In the genomic region with DNA sequence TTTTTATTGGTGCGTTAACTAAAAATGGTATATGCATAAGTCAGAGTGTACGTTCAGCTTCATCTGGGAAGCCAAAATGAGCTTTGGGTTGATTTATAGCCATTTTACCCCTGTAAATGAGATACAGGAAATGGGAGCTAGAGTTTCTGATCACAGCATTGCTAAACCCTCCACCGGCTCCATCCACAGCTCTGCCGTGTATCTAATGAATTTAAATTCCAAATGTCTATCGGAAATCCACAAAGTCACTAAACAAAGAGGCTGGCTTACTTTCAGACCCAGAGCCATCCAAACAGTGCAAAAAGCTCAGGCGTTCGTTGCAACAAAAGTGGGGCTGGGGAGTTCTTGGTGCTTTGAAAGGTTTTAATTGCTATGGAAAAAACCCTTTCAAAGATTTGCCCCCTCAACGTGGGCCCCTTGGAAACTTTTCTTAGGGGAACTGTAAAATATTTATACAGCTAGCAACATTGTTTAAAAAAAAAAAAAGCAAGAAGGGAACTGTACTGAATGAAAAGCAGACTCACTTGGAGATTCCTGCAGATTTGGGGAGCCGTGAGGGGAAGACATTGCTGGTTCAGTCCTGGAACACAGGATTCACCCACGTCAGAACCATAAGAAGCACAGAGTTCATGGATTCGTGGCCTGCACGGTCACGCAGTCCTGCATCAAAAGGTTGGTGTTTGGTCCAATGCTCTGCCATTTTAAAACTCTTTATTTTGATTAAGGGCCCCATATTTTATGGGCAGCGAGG, we compare ENCODE assay signal across 10 mouse cellular contexts.
A peak's percentile ranks its signal among the peaks of the same experiment; 100 is the strongest.
DNase-seq lines count a peak whose midpoint lies in the region; ATAC-seq and TF ChIP-seq lines count a peak whose summit lies in the region.
"Had no signal": no experiment of that assay in that cellular context is flagged by ENCODE, and none has a peak within 500 bp of the region (broad histone marks: within the 10 kb centered on the region; RNA-seq: fewer than 3 reads in every experiment).

No protein-coding gene starts in this region.

- H3K27ac ChIP-seq in forebrain, embryonic 10.5 days = 0 out of 2 replicates have a peak overlapping the region, but pooled peaks have one; percentile 20
- H3K27ac ChIP-seq in forebrain, embryonic 11.5 days (ENCODE audit: low read depth, low read length) = no peak overlapping the region
- H3K27ac ChIP-seq in lung, postnatal 0 days (ENCODE audit: low read length) = no peak overlapping the region
- peak overlapping the region; percentile 89 for H3K27ac ChIP-seq in limb, embryonic 12.5 days
- H3K27ac ChIP-seq in stomach, embryonic 15.5 days = peak overlapping the region; percentile 49
- H3K27ac ChIP-seq: liver, embryonic 12.5 days had no signal

- no peak overlapping the region for H3K4me3 ChIP-seq in forebrain, embryonic 10.5 days
- H3K4me3 ChIP-seq in forebrain, embryonic 11.5 days (ENCODE audit: low read depth, low read length) = no peak overlapping the region
- H3K4me3 ChIP-seq in lung, postnatal 0 days (ENCODE audit: low read depth, low read length) = no peak overlapping the region
- no peak overlapping the region for H3K4me3 ChIP-seq in lung, adult 2 months (replicated peaks; ENCODE audit: extremely low read depth, low read depth, low read length)
- H3K4me3 ChIP-seq in limb, embryonic 12.5 days (replicated peaks) = no peak overlapping the region
- H3K4me3 ChIP-seq in stomach, embryonic 15.5 days (replicated peaks) = no peak overlapping the region
- H3K4me3 ChIP-seq: liver, embryonic 12.5 days had no signal

- no peak for TF ChIP-seq POLR2A in lung, adult 2 months (IDR thresholded peaks at IDR 0.05; ENCODE audit: borderline replicate concordance, extremely low read depth, low read depth, low read length)

- peaks cover 14% of the 10 kb centered on the region for H3K9me3 ChIP-seq in forebrain, embryonic 10.5 days
- H3K9me3 ChIP-seq in forebrain, embryonic 11.5 days (ENCODE audit: control insufficient read depth, low read length) = no peaks in the 10 kb centered on the region
- peaks cover 4% of the 10 kb centered on the region; the same call in 1 of the 2 replicates for H3K9me3 ChIP-seq in lung, postnatal 0 days (ENCODE audit: low read length)
- H3K9me3 ChIP-seq in limb, embryonic 12.5 days = peaks cover 12% of the 10 kb centered on the region
- H3K9me3 ChIP-seq in stomach, embryonic 15.5 days = no peaks in the 10 kb centered on the region
- H3K9me3 ChIP-seq: liver, embryonic 12.5 days had no signal

- ATAC-seq in forebrain, embryonic 11.5 days (replicated peaks; ENCODE audit: low FRiP score) = no peak
- no peak for ATAC-seq in lung, postnatal 0 days
- ATAC-seq in limb, embryonic 12.5 days (ENCODE audit: insufficient number of reproducible peaks, insufficient read depth, low FRiP score, low TSS enrichment, low read depth) = peak; percentile 63; the same call in 1 of the 2 replicates
- no peak for ATAC-seq in stomach, embryonic 15.5 days (ENCODE audit: insufficient read depth, low FRiP score, low read depth)
- ATAC-seq: liver, embryonic 12.5 days had no signal

- no peak overlapping the region for H3K4me2 ChIP-seq in forebrain, embryonic 11.5 days (ENCODE audit: low read depth, low read length, severe bottlenecking)
- peak overlapping the region; percentile 25; the same call in 1 of the 2 replicates for H3K4me2 ChIP-seq in lung, postnatal 0 days (replicated peaks; ENCODE audit: low read depth, low read length)
- H3K4me2 ChIP-seq in limb, embryonic 12.5 days = peak overlapping the region; percentile 37
- H3K4me2 ChIP-seq in stomach, embryonic 15.5 days = 0 out of 2 replicates have a peak overlapping the region, but pooled peaks have one; percentile 17
- H3K4me2 ChIP-seq: liver, embryonic 12.5 days had no signal

- H3K36me3 ChIP-seq in forebrain, embryonic 10.5 days (replicated peaks) = no peaks in the 10 kb centered on the region
- no peaks in the 10 kb centered on the region for H3K36me3 ChIP-seq in forebrain, embryonic 11.5 days (ENCODE audit: control insufficient read depth, insufficient read depth, low read length)
- H3K36me3 ChIP-seq in lung, postnatal 0 days (ENCODE audit: insufficient read depth, low read length) = no peaks in the 10 kb centered on the region
- H3K36me3 ChIP-seq in limb, embryonic 12.5 days = no peaks in the 10 kb centered on the region
- H3K36me3 ChIP-seq in stomach, embryonic 15.5 days = no peaks in the 10 kb centered on the region
- H3K36me3 ChIP-seq: liver, embryonic 12.5 days had no signal

- 79% methylated on average over 14 of the region's 14 CpGs for WGBS in forebrain, embryonic 10.5 days
- 66% methylated on average over 14 of the region's 14 CpGs for WGBS in forebrain, embryonic 11.5 days
- WGBS in lung, postnatal 0 days = 67% methylated on average over 14 of the region's 14 CpGs
- WGBS in lung, adult 2 months = 77% methylated on average over 14 of the region's 14 CpGs
- WGBS in limb, embryonic 12.5 days = 35% methylated on average over 14 of the region's 14 CpGs
- 45% methylated on average over 14 of the region's 14 CpGs for WGBS in stomach, embryonic 15.5 days

- no peak overlapping the region for H3K9ac ChIP-seq in forebrain, embryonic 11.5 days (ENCODE audit: low read length)
- no peak overlapping the region for H3K9ac ChIP-seq in lung, postnatal 0 days (replicated peaks; ENCODE audit: low read depth)
- no peak overlapping the region for H3K9ac ChIP-seq in limb, embryonic 12.5 days (replicated peaks)
- no peak overlapping the region for H3K9ac ChIP-seq in stomach, embryonic 15.5 days
- H3K9ac ChIP-seq: liver, embryonic 12.5 days had no signal

- no peak for TF ChIP-seq CTCF in lung, postnatal 0 days (IDR thresholded peaks at IDR 0.05)
- TF ChIP-seq CTCF in lung, adult 2 months (IDR thresholded peaks at IDR 0.05; ENCODE audit: insufficient read depth, low read length) = no peak

- no peak for TF ChIP-seq EP300 in lung, postnatal 0 days (IDR thresholded peaks at IDR 0.05)

- H3K27me3 ChIP-seq in forebrain, embryonic 10.5 days (ENCODE audit: poor library complexity, severe bottlenecking) = peaks cover 32% of the 10 kb centered on the region
- H3K27me3 ChIP-seq in forebrain, embryonic 11.5 days (ENCODE audit: control insufficient read depth, insufficient read depth, low read length) = no peaks in the 10 kb centered on the region
- no peaks in the 10 kb centered on the region for H3K27me3 ChIP-seq in lung, postnatal 0 days (replicated peaks; ENCODE audit: insufficient read depth, low read length)
- H3K27me3 ChIP-seq in limb, embryonic 12.5 days = no peaks in the 10 kb centered on the region
- no peaks in the 10 kb centered on the region for H3K27me3 ChIP-seq in stomach, embryonic 15.5 days (replicated peaks)
- H3K27me3 ChIP-seq: liver, embryonic 12.5 days had no signal

- peaks cover 43% of the 10 kb centered on the region for H3K4me1 ChIP-seq in forebrain, embryonic 10.5 days
- peaks cover 5% of the 10 kb centered on the region for H3K4me1 ChIP-seq in forebrain, embryonic 11.5 days (replicated peaks; ENCODE audit: control insufficient read depth, insufficient read depth, low read length)
- no peaks in the 10 kb centered on the region for H3K4me1 ChIP-seq in lung, postnatal 0 days (ENCODE audit: insufficient read depth, low read depth, low read length)
- 0 out of 2 replicates have a peak, but pooled peaks cover 3% of the 10 kb centered on the region for H3K4me1 ChIP-seq in lung, adult 2 months (ENCODE audit: control insufficient read depth, insufficient read depth, low read length)
- peaks cover 31% of the 10 kb centered on the region for H3K4me1 ChIP-seq in limb, embryonic 12.5 days (replicated peaks)
- no peaks in the 10 kb centered on the region; the same call in 1 of the 2 replicates for H3K4me1 ChIP-seq in stomach, embryonic 15.5 days
- H3K4me1 ChIP-seq: liver, embryonic 12.5 days had no signal

- no peak for DNase-seq in forebrain, embryonic 10.5 days (ENCODE audit: extremely low spot score, low spot score)
- DNase-seq in forebrain, embryonic 11.5 days (ENCODE audit: low spot score) = no peak
- DNase-seq in lung, postnatal 0 days (ENCODE audit: low spot score) = no peak
- DNase-seq in lung, adult 2 months = no peak
- no peak for DNase-seq in frontal cortex, postnatal 14 days (ENCODE audit: low spot score in 2 of 2)
- no peak for DNase-seq in heart, postnatal 4 days
- DNase-seq: thymus, adult 2 months had no signal

Comparison
In these comparisons a context has a peak if more than half of its experiments do, and no peak if none do; other contexts are left out.
1. H3K27ac ChIP-seq: peak in forebrain, embryonic 10.5 days (single experiment), limb, embryonic 12.5 days (single experiment) and stomach, embryonic 15.5 days (single experiment); none in forebrain, embryonic 11.5 days (single experiment) and lung, postnatal 0 days (single experiment).